8 mouse cellular contexts compared by ENCODE assay signal in the genomic region with DNA sequence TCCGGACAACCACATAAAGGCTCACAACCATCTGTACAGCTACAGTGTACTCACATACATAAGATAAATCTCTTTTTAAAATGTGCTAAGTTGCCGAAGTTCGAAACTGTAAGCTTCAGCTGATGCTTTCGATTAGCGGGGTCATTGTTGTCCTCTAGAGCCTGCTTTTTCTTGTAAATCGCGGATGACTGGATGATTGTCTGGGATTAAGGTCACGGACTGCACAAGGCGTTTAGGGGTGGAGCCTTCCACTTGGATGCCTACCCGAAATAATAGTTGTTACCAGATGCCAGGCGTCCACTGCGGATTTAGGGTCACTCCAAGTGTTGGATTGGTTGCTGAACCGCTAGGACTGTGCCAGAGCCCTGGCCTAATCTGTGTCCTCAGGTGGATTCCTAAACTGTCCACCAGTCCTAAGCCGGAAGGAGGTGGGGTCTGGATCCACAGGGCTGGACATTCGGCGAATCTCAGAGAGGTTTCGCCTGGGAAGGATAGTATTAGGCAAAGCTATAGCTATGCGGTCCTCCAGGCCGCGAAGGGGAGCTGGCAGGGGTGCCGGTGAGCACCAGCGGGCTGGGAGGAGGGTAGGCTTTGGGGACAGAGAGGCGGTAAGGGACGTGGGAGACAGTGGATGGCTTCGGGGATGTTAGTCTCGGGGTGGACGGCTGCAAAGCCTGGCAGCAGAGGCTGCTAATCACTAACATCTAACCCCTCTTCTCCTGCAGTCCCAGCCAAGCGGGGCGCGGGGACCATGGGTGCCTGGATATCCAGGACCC. TPM values are rescaled to one million over a fixed set of nuclear protein-coding genes. Genes with fewer than 3 reads are reported as not detected.
A peak's percentile ranks its signal among the peaks of the same experiment; 100 is the strongest.
DNase-seq lines count a peak whose midpoint lies in the region; ATAC-seq and TF ChIP-seq lines count a peak whose summit lies in the region.

A gene (plus strand): TSS at position 305 of the 776 bp plus-strand sequence.

- H3K4me3 ChIP-seq in bone marrow macrophage, adult 2 months (ENCODE audit: insufficient read depth, low read length), result peak within 1 kb of the TSS; percentile 53
- H3K4me3 ChIP-seq in embryonic facial prominence, embryonic 15.5 days (replicated peaks), result peak within 1 kb of the TSS; percentile 56
- H3K4me3 ChIP-seq in kidney, embryonic 16.5 days (ENCODE audit: low read length), result peak within 1 kb of the TSS; percentile 51
- peak within 1 kb of the TSS; percentile 5 to 26; a peak in 3 of 4 replicates for H3K4me3 ChIP-seq in liver, embryonic 14.5 days (ENCODE audit: insufficient read depth in 1 of 2, low read depth in 2 of 2, low read length in 2 of 2)

- no peaks in the 10 kb centered on the region for H3K27me3 ChIP-seq in embryonic facial prominence, embryonic 15.5 days
- no peaks in the 10 kb centered on the region for H3K27me3 ChIP-seq in kidney, embryonic 16.5 days (ENCODE audit: insufficient read depth, low read length)
- H3K27me3 ChIP-seq in liver, embryonic 14.5 days (ENCODE audit: control insufficient read depth, insufficient read depth, low read length), result peaks cover 19% of the 10 kb centered on the region

- no peak for TF ChIP-seq EP300 in liver, embryonic 14.5 days (IDR thresholded peaks at IDR 0.05; ENCODE audit: low read depth)

- no peak for TF ChIP-seq POLR2A in bone marrow macrophage, adult 2 months (IDR thresholded peaks at IDR 0.05; ENCODE audit: borderline replicate concordance, low read depth, low read length)

- H3K27ac ChIP-seq in bone marrow macrophage, adult 2 months (ENCODE audit: insufficient read depth, low read depth, low read length), result no peak within 1 kb of the TSS
- H3K27ac ChIP-seq in embryonic facial prominence, embryonic 15.5 days (replicated peaks), result no peak within 1 kb of the TSS
- 0 out of 2 replicates have a peak within 1 kb of the TSS, but pooled peaks have one; percentile 8 for H3K27ac ChIP-seq in kidney, embryonic 16.5 days (ENCODE audit: low read length)
- no peak within 1 kb of the TSS for H3K27ac ChIP-seq in liver, embryonic 14.5 days

- ATAC-seq in embryonic facial prominence, embryonic 15.5 days (ENCODE audit: insufficient number of reproducible peaks, low FRiP score, low TSS enrichment, low read depth), result peak; percentile 32; the same call in 1 of the 2 replicates
- peak; percentile 32; the same call in 1 of the 2 replicates for ATAC-seq in kidney, embryonic 16.5 days (ENCODE audit: low FRiP score, low TSS enrichment)
- no peak for ATAC-seq in liver, embryonic 14.5 days (ENCODE audit: insufficient read depth)

- peak within 1 kb of the TSS; percentile 42 for H3K9ac ChIP-seq in embryonic facial prominence, embryonic 15.5 days
- peak within 1 kb of the TSS; percentile 56 for H3K9ac ChIP-seq in kidney, embryonic 16.5 days (replicated peaks; ENCODE audit: low read length)
- H3K9ac ChIP-seq in liver, embryonic 14.5 days (replicated peaks), result no peak within 1 kb of the TSS

- DNase-seq in kidney, adult 11 months, result peak; percentile 6
- no peak for DNase-seq in kidney, postnatal 36 days
- no peak for DNase-seq in liver, embryonic 14.5 days (ENCODE audit: low read depth in 3 of 3, low spot score in 3 of 3)
- DNase-seq in right cerebral cortex, postnatal 14 days, result peak; percentile 51
- no peak for DNase-seq in yolk sac, embryonic 10.5 days (ENCODE audit: low spot score)

- peak within 1 kb of the TSS; percentile 92 for H3K4me2 ChIP-seq in embryonic facial prominence, embryonic 15.5 days (replicated peaks)
- peak within 1 kb of the TSS; percentile 70 for H3K4me2 ChIP-seq in kidney, embryonic 16.5 days (replicated peaks; ENCODE audit: low read depth, low read length)
- peak within 1 kb of the TSS; percentile 56 for H3K4me2 ChIP-seq in liver, embryonic 14.5 days (ENCODE audit: low read depth)

- no peak for TF ChIP-seq CTCF in bone marrow macrophage, adult 2 months (IDR thresholded peaks at IDR 0.05; ENCODE audit: low read depth, low read length)
- no peak for TF ChIP-seq CTCF in liver, embryonic 14.5 days (IDR thresholded peaks at IDR 0.05; ENCODE audit: low read depth)

- no peaks in the 10 kb centered on the region for H3K36me3 ChIP-seq in embryonic facial prominence, embryonic 15.5 days
- H3K36me3 ChIP-seq in kidney, embryonic 16.5 days (ENCODE audit: insufficient read depth, low read length), result no peaks in the 10 kb centered on the region
- H3K36me3 ChIP-seq in liver, embryonic 14.5 days (replicated peaks; ENCODE audit: control insufficient read depth, insufficient read depth, low read depth), result no peaks in the 10 kb centered on the region

- no peaks in the 10 kb centered on the region for H3K4me1 ChIP-seq in bone marrow macrophage, adult 2 months (ENCODE audit: control insufficient read depth, insufficient read depth, low read length)
- peaks cover 19% of the 10 kb centered on the region for H3K4me1 ChIP-seq in embryonic facial prominence, embryonic 15.5 days
- H3K4me1 ChIP-seq in kidney, embryonic 16.5 days (ENCODE audit: insufficient read depth, low read length), result peaks cover 16% of the 10 kb centered on the region; the same call in 1 of the 2 replicates
- H3K4me1 ChIP-seq in liver, embryonic 14.5 days (replicated peaks; ENCODE audit: control insufficient read depth in 2 of 2, insufficient read depth in 2 of 2, low read length in 1 of 2), result no peaks in the 10 kb centered on the region

- WGBS in embryonic facial prominence, embryonic 15.5 days, result 30% methylated on average over 30 of the region's 30 CpGs
- WGBS in kidney, embryonic 16.5 days, result 36% methylated on average over 30 of the region's 30 CpGs
- 33% methylated on average over 30 of the region's 30 CpGs for WGBS in liver, embryonic 14.5 days (ENCODE audit: insufficient replicate concordance)

- no peaks in the 10 kb centered on the region for H3K9me3 ChIP-seq in embryonic facial prominence, embryonic 15.5 days (replicated peaks)
- H3K9me3 ChIP-seq in kidney, embryonic 16.5 days (ENCODE audit: low read length), result no peaks in the 10 kb centered on the region
- no peaks in the 10 kb centered on the region for H3K9me3 ChIP-seq in liver, embryonic 14.5 days (ENCODE audit: control insufficient read depth, low read length)

RNA-seq across cellular contexts. Expression of the gene that starts here (rescaled TPM):
- polyA plus RNA-seq in bone marrow macrophage, adult 2 months (2012; ENCODE audit: insufficient read depth, insufficient read length, missing spikeins), result not detected in 2 replicates
- polyA plus RNA-seq in embryonic facial prominence, embryonic 15.5 days (2015; fragmentation: Nextera tagmentation; extraction: Ambion mirVana), result 8.8 and 9.1 TPM in 2 replicates
- polyA plus RNA-seq in kidney, embryonic 16.5 days (2015; fragmentation: Nextera tagmentation; extraction: Ambion mirVana), result 7.0 and 7.2 TPM in 2 replicates
- 0.37 and 0.55 TPM in 2 replicates for polyA plus RNA-seq in liver, embryonic 14.5 days (2012; rRNA removed)
- 0.09 and 0.15 TPM in 2 replicates for polyA plus RNA-seq in liver, embryonic 14.5 days (2014; fragmentation: Nextera tagmentation; extraction: Ambion mirVana)

Comparison
In these comparisons a context has a peak if more than half of its experiments do, and no peak if none do; other contexts are left out.
1. DNase-seq: peak in kidney, adult 11 months (single experiment) and right cerebral cortex, postnatal 14 days (single experiment); none in kidney, postnatal 36 days (0 of 2), liver, embryonic 14.5 days (0 of 3) and yolk sac, embryonic 10.5 days (single experiment).
2. Peak in every context shown above with its lines, with median percentiles within 50 percentile points of each other: H3K4me3 ChIP-seq and H3K4me2 ChIP-seq.